Mouse (Mus musculus) brain, embryonic 14.5 days (tissue): ENCODE measurements around the gene Psmc3ip.

Experiments
- CTCF ChIP-seq: fragments of 200-500 bp; IDR thresholded peaks from 2 replicates; pipeline ENCODE4 v1.5.1; 2012; ENCODE audit warnings: inconsistent platforms, mild to moderate bottlenecking, moderate library complexity, borderline replicate concordance; ENCODE audit not compliant: insufficient read depth, insufficient read length; ENCODE audit errors: extremely low read depth
- POLR2A ChIP-seq: fragments of 200-500 bp; IDR thresholded peaks from 2 replicates; pipeline ENCODE4 v1.6.1; 2012; ENCODE audit warnings: mild to moderate bottlenecking, inconsistent platforms, borderline replicate concordance; ENCODE audit not compliant: poor library complexity, insufficient read depth, insufficient read length, severe bottlenecking; ENCODE audit errors: extremely low read depth

DNA sequence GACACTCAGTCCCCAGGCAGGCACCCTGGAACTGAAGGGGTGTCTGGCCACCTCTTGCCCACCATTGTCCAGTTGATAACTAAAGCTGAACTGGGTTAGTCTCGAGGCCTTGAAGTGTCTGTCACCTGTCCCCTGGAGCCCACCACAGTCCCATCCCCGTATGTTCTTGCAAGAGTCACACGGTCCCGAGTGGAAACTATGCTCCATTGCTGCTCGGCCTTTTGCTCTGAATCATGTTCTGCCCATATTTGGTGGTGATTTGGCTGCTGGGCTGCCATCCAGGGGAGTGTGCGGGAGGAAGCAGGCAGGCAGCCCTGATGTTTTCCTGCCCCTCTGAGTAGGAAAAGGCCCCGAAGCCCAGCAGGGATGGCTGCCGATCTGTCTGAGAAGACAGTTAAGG, 35.1 kb downstream of the Psmc3ip start:
- TF ChIP-seq CTCF (no peak), POLR2A (no peak)
